Mouse (Mus musculus): Measurements from ENCODE around the gene Acap1.
A peak's percentile ranks its signal among the peaks of the same experiment; 100 is the strongest.
"Not testable (repeated sequence)": the region's sequence is repeated elsewhere in the genome, so short reads cannot be mapped to it uniquely, and the experiment has no call there.

Gene Acap1

DNA sequence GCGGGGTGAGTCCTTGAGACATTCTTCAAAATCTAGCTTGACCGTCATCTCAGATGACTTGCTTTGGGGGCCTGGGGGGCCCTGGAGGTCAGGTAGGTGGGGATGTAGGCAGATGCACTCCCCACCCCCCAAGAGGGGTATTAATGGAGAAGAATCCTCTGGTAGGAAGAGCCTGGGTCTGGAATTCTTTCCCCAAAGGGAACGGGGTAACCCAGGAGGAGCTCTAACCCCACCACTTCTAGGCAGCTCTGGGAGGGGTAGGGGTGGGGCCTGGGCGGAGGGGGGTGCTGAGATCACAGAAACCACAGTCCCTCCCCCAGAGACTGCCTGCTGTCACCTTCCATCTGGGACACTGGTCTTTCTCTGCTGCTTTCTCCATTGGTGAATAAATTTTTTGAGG lies at the start of gene Acap1:
Gene Acap1 (minus strand): TSS at position 249 of the 400 bp plus-strand sequence.
- peak in 1 of 2 experiments; percentile 52 for DNase-seq (ENCODE audit: low read depth in 2 of 2, low spot score in 2 of 2)

- no peak for DNase-seq (ENCODE audit: low read depth in 2 of 2, low spot score in 2 of 2)
Measured at GRCm38 (mm10) chr11:69940962-69941361, 45.6 kb upstream of the Acap1 start.

DNA sequence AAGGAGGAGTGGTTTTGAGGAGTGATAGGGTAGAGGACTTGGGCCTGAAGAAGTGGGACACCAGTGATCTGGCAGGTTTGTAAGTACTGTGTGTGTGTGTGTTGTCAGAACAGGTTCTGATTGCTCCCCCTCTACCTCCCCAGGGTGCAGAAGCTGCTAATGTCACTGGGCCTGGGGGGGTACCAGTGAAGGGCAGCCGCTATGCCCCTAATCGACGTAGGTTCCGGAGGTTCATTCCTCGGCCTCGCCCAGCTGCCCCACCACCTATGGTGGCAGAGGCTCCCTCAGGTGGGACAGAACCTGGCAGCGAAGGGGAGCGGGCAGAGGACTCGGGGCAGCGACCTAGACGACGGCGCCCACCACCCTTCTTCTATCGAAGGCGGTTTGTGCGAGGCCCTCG lies 44.4 kb upstream of the Acap1 start:
- DNase-seq (ENCODE audit: low read depth in 2 of 2, low spot score in 2 of 2): no peak

DNA sequence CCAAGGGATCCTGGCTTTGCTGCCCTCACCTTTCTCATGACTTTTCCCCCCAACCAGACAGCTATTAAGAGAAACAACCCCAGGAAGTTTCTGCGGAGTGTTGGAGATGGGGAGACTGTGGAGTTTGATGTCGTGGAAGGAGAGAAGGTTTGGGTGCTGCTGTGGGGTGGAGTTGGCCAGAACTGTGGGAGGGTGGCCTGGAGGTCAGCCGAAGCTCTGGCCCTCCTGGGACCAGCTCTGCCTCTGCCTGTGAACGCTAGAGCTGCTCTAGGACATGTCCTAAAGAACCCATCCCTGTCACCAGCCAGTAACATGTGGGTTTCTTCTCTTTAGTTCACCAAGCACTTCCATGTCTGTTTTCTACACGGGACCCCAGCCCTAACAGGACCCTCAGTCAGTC lies 43.8 kb upstream of the Acap1 start:
- no peak for DNase-seq (ENCODE audit: low read depth in 2 of 2, low spot score in 2 of 2)

GRCm38 (mm10) chr11:69938401-69938979 lies 43.2 kb upstream of the Acap1 start:
- DNase-seq (ENCODE audit: low read depth in 2 of 2, low spot score in 2 of 2): no peak

GRCm38 (mm10) chr11:69937834-69938233 lies 42.5 kb upstream of the Acap1 start:
- DNase-seq (ENCODE audit: low read depth in 2 of 2, low spot score in 2 of 2): no peak

DNA sequence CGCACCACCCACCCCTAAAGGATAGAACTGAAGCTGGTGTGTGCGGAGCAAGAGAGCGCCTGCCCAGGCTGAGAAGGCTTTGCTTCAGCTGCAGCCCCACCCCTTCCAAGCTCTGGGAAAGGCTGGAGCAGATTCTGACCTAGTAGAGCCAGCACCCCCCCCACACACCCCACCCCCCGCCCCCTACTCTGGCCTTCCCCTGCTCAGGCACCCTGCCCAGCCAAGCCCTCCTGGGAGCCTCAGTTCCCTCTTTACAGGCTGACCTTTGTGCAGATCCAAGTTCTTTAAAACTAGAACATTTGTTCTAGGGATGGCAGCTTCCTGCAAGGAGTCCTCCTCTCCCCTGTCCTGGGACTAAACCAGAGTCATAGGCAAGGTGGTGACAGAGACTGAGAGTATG lies 42.0 kb upstream of the Acap1 start:
- DNase-seq (ENCODE audit: low read depth in 2 of 2, low spot score in 2 of 2): no peak

DNA sequence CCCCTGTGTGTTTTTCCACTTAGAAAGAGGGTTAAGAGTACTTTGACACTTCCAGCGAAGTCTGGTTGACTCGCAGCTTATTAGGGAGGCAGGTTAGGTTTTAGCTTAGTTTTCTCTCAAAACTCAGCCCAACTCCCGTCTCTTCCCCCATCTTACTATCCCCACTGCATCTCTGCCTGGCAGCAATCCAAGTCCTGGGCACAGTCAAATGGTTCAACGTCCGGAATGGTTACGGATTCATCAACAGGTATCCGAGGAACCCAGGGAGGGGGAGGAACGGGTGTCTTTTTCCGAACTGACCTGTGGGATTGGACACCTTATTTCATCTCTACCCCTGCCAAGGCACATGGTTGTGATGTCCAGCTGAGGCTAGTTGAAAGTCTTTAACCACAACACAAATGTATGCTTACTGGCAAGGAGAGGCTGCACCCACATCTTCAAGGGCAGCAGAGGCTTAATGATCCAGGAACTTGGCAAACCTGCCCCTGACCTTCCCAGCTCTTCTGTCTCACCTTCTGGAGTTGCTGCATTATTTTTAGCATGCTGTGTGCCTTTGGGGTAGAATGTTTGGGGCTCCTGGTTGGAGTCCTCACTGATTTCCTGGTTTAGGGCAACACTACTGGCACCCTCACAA lies 41.5 kb upstream of the Acap1 start:
- DNase-seq (ENCODE audit: low read depth in 2 of 2, low spot score in 2 of 2): no peak

GRCm38 (mm10) chr11:69936156-69936555 lies 40.8 kb upstream of the Acap1 start:
- no peak for DNase-seq (ENCODE audit: low read depth in 2 of 2, low spot score in 2 of 2)

DNA sequence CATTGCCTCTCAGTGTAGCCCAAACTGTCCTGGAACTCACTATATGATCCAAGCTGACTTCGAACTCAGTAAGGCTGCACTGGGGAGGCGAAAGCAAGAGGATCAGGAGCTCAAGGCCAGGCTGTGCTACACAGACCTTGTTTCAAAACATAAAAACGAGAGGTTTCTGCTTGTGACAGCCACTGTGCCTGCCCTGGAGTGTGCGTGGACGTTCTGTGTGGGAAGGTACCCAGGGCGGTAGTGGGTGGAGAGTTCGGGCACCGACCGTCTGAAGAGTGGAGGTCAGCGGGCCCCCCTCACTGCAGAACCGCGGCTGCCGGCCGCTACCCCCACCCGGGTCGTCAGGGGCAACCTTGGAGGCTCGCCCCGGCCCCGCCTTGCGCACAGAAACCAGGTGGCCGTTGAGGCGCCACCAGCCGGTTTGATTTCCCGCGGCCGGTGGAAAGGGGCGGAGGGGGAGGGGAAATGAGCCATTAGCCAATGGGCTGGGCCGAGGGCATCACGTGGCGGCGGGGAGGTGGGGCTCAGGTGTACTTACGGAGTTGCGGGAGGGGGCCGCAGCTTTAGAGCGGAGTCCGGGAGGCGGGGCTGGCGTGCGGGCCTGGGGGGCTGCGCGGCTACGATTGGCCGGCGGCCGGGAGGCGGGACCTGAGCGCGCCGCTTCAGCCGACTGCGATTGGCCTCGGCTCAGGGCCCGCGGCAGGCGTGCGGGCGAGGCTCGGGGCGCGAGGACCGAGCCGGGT lies 40.0 kb upstream of the Acap1 start, which contains the start of gene Ybx2:
Gene Ybx2 (plus strand): TSS at position 660 of the 743 bp plus-strand sequence.
- DNase-seq (ENCODE audit: low read depth in 2 of 2, low spot score in 2 of 2): peak; percentile 53 to 59

DNA sequence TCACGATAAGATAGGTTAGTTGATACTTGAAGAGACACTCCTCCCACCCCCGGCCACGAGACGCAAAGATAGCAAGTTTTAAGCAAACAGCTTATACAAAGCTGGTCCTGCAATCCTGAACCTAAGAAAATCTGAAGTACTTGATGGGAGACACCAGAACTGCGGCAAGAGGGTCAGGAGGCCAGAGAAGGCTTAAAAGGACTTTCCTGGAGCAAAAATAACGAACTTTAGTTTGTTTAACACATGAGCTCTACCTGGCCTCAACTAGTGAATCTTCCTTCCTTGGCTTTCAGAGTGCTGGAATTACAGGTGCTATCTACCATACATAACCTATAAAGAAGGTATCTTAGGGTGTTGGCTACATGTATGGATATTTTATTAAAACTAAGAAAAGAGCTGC lies 39.3 kb upstream of the Acap1 start:
- DNase-seq (ENCODE audit: low read depth in 2 of 2, low spot score in 2 of 2): no peak

GRCm38 (mm10) chr11:69934169-69934568 lies 38.8 kb upstream of the Acap1 start:
- peak; percentile 90 to 93 for DNase-seq (ENCODE audit: low read depth in 2 of 2, low spot score in 2 of 2)

DNA sequence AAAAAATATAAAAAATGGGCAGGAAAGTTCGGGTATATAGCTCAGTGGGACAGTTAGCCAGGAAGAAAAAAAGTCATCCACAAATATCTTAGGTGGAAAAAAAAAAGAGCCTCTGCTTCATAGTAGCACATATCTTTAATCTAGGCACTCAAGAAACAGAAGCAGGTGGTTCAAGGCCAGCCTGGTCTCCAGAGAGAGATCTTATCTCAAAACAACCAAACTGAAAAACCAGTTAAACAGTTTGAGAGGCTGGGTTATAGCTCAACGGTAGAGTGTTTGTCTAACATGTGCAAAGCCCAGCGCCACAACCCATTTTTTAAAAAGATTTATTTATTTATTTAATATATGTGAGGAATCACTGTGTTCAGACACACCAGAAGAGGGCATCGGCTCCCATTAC lies 37.7 kb upstream of the Acap1 start:
- no peak for DNase-seq (ENCODE audit: low read depth in 2 of 2, low spot score in 2 of 2)

- DNase-seq (ENCODE audit: low read depth in 2 of 2, low spot score in 2 of 2): no peak
Measured at GRCm38 (mm10) chr11:69932254-69932653, 36.9 kb upstream of the Acap1 start.

DNA sequence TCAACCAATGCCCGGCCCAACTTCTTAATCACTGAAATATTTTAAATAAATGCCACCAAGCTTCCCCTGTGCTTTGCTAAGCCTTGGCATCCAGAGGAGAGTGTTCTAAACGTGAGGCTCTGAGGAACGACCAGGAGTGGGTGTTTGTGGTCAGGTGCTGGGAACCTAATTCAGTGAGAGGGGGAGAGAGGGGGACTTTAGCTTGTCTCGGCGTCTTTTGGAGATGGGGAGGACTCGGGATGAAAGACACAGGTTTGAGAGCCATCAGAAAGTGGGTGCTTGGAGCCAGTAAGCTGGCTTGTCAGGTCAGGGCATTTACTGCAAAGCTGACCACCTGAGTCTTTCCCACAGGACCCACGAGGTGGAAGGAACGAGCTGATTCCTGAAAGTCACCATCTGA lies 36.4 kb upstream of the Acap1 start:
- DNase-seq (ENCODE audit: low read depth in 2 of 2, low spot score in 2 of 2): no peak

GRCm38 (mm10) chr11:69930967-69931537 lies 35.7 kb upstream of the Acap1 start:
- no peak for DNase-seq (ENCODE audit: low read depth in 2 of 2, low spot score in 2 of 2)

DNA sequence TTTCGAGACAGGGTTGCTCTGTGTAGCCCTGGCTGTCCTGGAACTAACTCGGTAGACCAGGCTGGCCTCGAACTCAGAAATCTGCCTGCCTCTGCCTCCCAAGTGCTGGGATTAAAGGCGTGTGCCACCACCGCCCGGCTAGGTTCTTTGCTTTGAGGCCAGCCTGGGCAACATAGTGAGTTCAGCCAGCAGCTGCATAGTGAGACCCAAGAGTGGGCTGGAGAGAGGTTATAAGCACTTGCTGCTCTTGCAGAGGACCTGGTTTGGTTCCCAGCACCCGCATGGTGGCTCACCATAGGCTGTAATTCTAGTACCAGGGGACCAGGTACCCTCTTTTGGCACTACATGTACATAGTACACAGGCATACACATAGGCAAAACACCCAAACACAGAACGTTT lies 34.8 kb upstream of the Acap1 start:
- not testable (repeated sequence) for DNase-seq (ENCODE audit: low read depth in 2 of 2, low spot score in 2 of 2)

GRCm38 (mm10) chr11:69929712-69930111 lies 34.4 kb upstream of the Acap1 start:
- no peak for DNase-seq (ENCODE audit: low read depth in 2 of 2, low spot score in 2 of 2)

- no peak for DNase-seq (ENCODE audit: low read depth in 2 of 2, low spot score in 2 of 2)
Measured at GRCm38 (mm10) chr11:69927501-69927900, 32.2 kb upstream of the Acap1 start.

GRCm38 (mm10) chr11:69922796-69923195 lies 27.5 kb upstream of the Acap1 start:
- DNase-seq (ENCODE audit: low read depth in 2 of 2, low spot score in 2 of 2): no peak

DNA sequence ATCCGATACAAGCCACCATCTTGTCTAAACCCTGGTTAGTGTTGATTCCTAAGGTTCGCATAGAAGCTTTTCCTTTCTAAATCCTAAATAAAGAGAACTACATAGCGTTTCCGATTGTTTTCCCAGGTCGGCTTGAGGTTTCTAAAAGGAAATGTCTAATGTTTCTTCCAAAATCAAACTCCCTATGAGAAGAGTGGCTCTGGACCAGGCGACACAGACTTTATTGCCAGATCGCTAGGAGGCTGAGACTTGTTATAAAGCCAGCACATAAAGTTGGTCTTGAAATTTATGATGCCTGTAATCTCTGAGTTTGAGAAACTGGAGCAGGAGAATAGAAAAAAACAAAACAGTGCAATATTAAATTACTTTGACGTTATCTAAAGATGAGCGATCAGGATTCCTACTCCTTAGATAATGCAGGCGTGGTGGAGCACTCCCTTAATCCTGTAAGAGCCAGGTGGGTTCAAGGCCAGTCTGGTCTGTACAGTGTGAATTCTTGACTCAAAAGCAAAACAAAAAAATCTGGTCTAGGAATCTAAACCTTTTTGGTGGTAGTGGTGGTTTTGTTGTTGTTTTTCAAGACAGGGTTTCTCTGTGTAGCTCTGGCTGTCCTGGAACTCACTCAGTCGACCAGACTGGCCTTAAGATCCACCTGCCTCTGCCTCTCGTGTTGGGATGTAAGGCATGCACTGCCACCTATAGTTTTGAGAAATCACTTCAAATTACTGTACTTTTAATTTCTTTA lies 26.8 kb upstream of the Acap1 start:
- no peak for DNase-seq (ENCODE audit: low read depth in 2 of 2, low spot score in 2 of 2)
